Mouse (Mus musculus): ENCODE data around the gene Atg4a-ps. TPM values are rescaled to one million over a fixed set of nuclear protein-coding genes. Genes with fewer than 3 reads are reported as not detected.

The Atg4a-ps gene
- polyA plus RNA-seq, 1 experiment from 2014 or later, result 0.11 TPM

DNA sequence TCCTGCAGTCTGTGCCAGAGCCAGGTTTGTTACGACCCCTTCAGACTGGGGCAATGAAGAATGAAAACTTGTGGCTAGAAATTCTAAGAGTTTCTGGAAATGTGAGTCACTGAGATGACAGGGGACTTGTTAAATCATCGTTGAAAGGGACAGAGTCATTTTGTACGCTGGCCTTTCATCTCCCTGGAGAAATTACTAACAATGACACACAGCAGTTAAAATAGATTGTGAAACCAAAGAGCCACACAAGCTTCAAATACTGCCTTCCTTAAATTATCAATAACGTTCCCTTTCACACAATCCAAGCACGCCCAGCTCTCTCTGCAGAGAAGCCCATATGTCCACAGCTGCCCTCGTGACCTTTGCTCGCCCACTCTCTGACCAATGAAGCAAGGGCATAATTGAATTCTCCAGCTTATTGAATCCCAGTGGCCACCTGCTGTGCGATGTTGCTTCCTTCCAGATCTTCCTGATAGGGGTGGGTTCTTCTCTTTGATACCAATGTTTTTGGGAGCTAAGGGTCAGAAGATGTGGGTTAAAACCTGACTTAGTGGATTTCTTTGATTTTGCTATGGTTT lies 5.6 kb downstream of the Atg4a-ps start:
- Histone ChIP-seq H3K27ac (ENCODE audit: low read depth, low read length) (no peak overlapping the region), H3K4me3 (ENCODE audit: low read depth, low read length) (no peak overlapping the region), H3K4me1 (ENCODE audit: control insufficient read depth, insufficient read depth, low read length) (no peaks in the 10 kb centered on the region), H3K27me3 (replicated peaks; ENCODE audit: control insufficient read depth, insufficient read depth, low read length) (no peaks in the 10 kb centered on the region), H3K36me3 (ENCODE audit: control insufficient read depth, insufficient read depth, low read length) (no peaks in the 10 kb centered on the region), H3K9me3 (replicated peaks; ENCODE audit: control insufficient read depth, low read length) (no peaks in the 10 kb centered on the region), H3K4me2 (ENCODE audit: low read length) (no peak overlapping the region), H3K9ac (ENCODE audit: low read length) (no peak overlapping the region)
- ATAC-seq, result no peak
- 51% methylated on average over 8 of the region's 8 CpGs for WGBS
- no peak for DNase-seq (ENCODE audit: low spot score)

GRCm38 (mm10) chr3:103637641-103638040 lies 8.2 kb downstream of the Atg4a-ps start:
- no peak overlapping the region for H3K4me2 ChIP-seq (ENCODE audit: low read length)
- H3K4me3 ChIP-seq (ENCODE audit: low read depth, low read length), result no peak overlapping the region
- no peaks in the 10 kb centered on the region for H3K36me3 ChIP-seq (ENCODE audit: control insufficient read depth, insufficient read depth, low read length)
- H3K9ac ChIP-seq (ENCODE audit: low read length), result no peak overlapping the region
- no peaks in the 10 kb centered on the region for H3K4me1 ChIP-seq (ENCODE audit: control insufficient read depth, insufficient read depth, low read length)
- H3K27ac ChIP-seq (ENCODE audit: low read depth, low read length), result no peak overlapping the region
- 18% methylated on average over 1 of the region's 1 CpGs for whole genome bisulfite sequencing
- H3K27me3 ChIP-seq (replicated peaks; ENCODE audit: control insufficient read depth, insufficient read depth, low read length), result no peaks in the 10 kb centered on the region
- ATAC-seq, result peak; percentile 34; the same call in 1 of the 2 replicates
- peak; percentile 51 for DNase-seq (ENCODE audit: low spot score)
- H3K9me3 ChIP-seq (replicated peaks; ENCODE audit: control insufficient read depth, low read length), result no peaks in the 10 kb centered on the region

DNA sequence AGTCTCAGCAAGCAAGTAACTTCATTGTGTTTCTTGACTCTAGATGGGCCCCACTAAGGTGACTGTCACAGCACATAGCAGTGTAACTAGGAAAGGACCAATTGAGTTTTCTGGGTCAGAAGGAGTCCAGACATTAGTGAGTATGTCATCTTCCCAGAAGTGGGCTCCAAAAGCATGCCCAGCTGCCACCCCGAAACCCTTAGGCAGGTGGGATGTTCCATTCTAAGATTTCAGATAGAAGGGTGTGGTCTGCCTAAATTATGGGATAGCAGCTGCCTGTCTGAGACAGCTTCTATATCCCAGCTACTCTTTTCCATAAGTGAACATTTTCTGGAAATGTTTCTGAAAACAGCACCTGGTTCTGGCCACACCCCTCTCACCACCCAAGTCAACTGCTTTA lies 11.6 kb downstream of the Atg4a-ps start:
- WGBS, result 100% methylated on average over 1 of the region's 1 CpGs
- H3K9ac ChIP-seq (ENCODE audit: low read length), result no peak overlapping the region
- H3K4me2 ChIP-seq (ENCODE audit: low read length), result no peak overlapping the region
- no peaks in the 10 kb centered on the region for H3K27me3 ChIP-seq (replicated peaks; ENCODE audit: control insufficient read depth, insufficient read depth, low read length)
- no peak overlapping the region for H3K27ac ChIP-seq (ENCODE audit: low read depth, low read length)
- DNase-seq (ENCODE audit: low spot score) (no peak), ATAC-seq (no peak)
- no peaks in the 10 kb centered on the region for H3K4me1 ChIP-seq (ENCODE audit: control insufficient read depth, insufficient read depth, low read length)
- no peak overlapping the region for H3K4me3 ChIP-seq (ENCODE audit: low read depth, low read length)
- H3K9me3 ChIP-seq (replicated peaks; ENCODE audit: control insufficient read depth, low read length), result no peaks in the 10 kb centered on the region
- no peaks in the 10 kb centered on the region for H3K36me3 ChIP-seq (ENCODE audit: control insufficient read depth, insufficient read depth, low read length)

GRCm38 (mm10) chr3:103633831-103634230 lies 12.0 kb downstream of the Atg4a-ps start:
- H3K36me3 ChIP-seq (ENCODE audit: control insufficient read depth, insufficient read depth, low read length), result no peaks in the 10 kb centered on the region
- no peak overlapping the region for H3K9ac ChIP-seq (ENCODE audit: low read length)
- 81% methylated on average over 4 of the region's 4 CpGs for WGBS
- H3K27me3 ChIP-seq (replicated peaks; ENCODE audit: control insufficient read depth, insufficient read depth, low read length), result no peaks in the 10 kb centered on the region
- DNase-seq (ENCODE audit: low spot score) (no peak), ATAC-seq (no peak)
- no peaks in the 10 kb centered on the region for H3K4me1 ChIP-seq (ENCODE audit: control insufficient read depth, insufficient read depth, low read length)
- H3K9me3 ChIP-seq (replicated peaks; ENCODE audit: control insufficient read depth, low read length), result no peaks in the 10 kb centered on the region
- no peak overlapping the region for H3K4me3 ChIP-seq (ENCODE audit: low read depth, low read length)
- no peak overlapping the region for H3K4me2 ChIP-seq (ENCODE audit: low read length)
- H3K27ac ChIP-seq (ENCODE audit: low read depth, low read length), result no peak overlapping the region

GRCm38 (mm10) chr3:103633124-103633523 lies 12.7 kb downstream of the Atg4a-ps start:
- Histone ChIP-seq H3K27me3 (replicated peaks; ENCODE audit: control insufficient read depth, insufficient read depth, low read length) (no peaks in the 10 kb centered on the region), H3K4me1 (ENCODE audit: control insufficient read depth, insufficient read depth, low read length) (no peaks in the 10 kb centered on the region), H3K4me3 (ENCODE audit: low read depth, low read length) (no peak overlapping the region), H3K27ac (ENCODE audit: low read depth, low read length) (no peak overlapping the region), H3K4me2 (ENCODE audit: low read length) (no peak overlapping the region), H3K9ac (ENCODE audit: low read length) (no peak overlapping the region), H3K36me3 (ENCODE audit: control insufficient read depth, insufficient read depth, low read length) (no peaks in the 10 kb centered on the region), H3K9me3 (replicated peaks; ENCODE audit: control insufficient read depth, low read length) (no peaks in the 10 kb centered on the region)
- ATAC-seq (no peak), DNase-seq (ENCODE audit: low spot score) (no peak)
- 79% methylated on average over 7 of the region's 7 CpGs for WGBS

- no peak overlapping the region for H3K9ac ChIP-seq (ENCODE audit: low read length)
- H3K4me2 ChIP-seq (ENCODE audit: low read length), result no peak overlapping the region
- ATAC-seq (no peak), DNase-seq (ENCODE audit: low spot score) (no peak)
- H3K4me1 ChIP-seq (ENCODE audit: control insufficient read depth, insufficient read depth, low read length), result peaks cover 8% of the 10 kb centered on the region
- H3K9me3 ChIP-seq (replicated peaks; ENCODE audit: control insufficient read depth, low read length), result no peaks in the 10 kb centered on the region
- H3K27me3 ChIP-seq (replicated peaks; ENCODE audit: control insufficient read depth, insufficient read depth, low read length), result no peaks in the 10 kb centered on the region
- no peak overlapping the region for H3K27ac ChIP-seq (ENCODE audit: low read depth, low read length)
- no peaks in the 10 kb centered on the region for H3K36me3 ChIP-seq (ENCODE audit: control insufficient read depth, insufficient read depth, low read length)
- WGBS, result 89% methylated on average over 3 of the region's 3 CpGs
- no peak overlapping the region for H3K4me3 ChIP-seq (ENCODE audit: low read depth, low read length)
Measured at GRCm38 (mm10) chr3:103627661-103628060, 18.2 kb downstream of the Atg4a-ps start.

- ATAC-seq, result no peak
- Histone ChIP-seq H3K4me2 (ENCODE audit: low read length) (no peak overlapping the region), H3K36me3 (ENCODE audit: control insufficient read depth, insufficient read depth, low read length) (no peaks in the 10 kb centered on the region), H3K4me3 (ENCODE audit: low read depth, low read length) (no peak overlapping the region), H3K4me1 (ENCODE audit: control insufficient read depth, insufficient read depth, low read length) (peaks cover 8% of the 10 kb centered on the region), H3K27ac (ENCODE audit: low read depth, low read length) (no peak overlapping the region), H3K9me3 (replicated peaks; ENCODE audit: control insufficient read depth, low read length) (no peaks in the 10 kb centered on the region), H3K27me3 (replicated peaks; ENCODE audit: control insufficient read depth, insufficient read depth, low read length) (no peaks in the 10 kb centered on the region), H3K9ac (ENCODE audit: low read length) (no peak overlapping the region)
- DNase-seq (ENCODE audit: low spot score), result no peak
- 92% methylated on average over 4 of the region's 4 CpGs for WGBS
Measured at GRCm38 (mm10) chr3:103626481-103626880, 19.4 kb downstream of the Atg4a-ps start.

DNA sequence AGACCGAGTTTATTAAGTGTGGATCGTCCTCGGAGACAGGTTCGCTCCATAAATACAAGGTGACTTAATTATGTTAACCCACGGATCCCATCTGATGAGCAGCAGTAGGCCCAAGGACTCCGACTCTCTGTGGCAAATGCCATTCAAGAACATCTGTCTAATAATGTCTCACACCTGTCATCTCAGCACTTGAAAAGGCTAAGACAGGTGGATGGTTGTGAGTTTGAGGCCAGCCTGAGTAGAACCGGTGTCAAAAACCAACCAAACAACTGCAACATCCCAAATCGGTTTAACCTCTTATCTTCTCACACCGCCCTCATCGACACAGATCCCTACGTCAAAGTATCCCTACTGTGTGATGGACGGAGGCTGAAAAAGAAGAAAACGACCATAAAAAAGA lies 20.7 kb downstream of the Atg4a-ps start:
- no peak for ATAC-seq
- H3K9me3 ChIP-seq (replicated peaks; ENCODE audit: control insufficient read depth, low read length), result no peaks in the 10 kb centered on the region
- no peak for DNase-seq (ENCODE audit: low spot score)
- H3K36me3 ChIP-seq (ENCODE audit: control insufficient read depth, insufficient read depth, low read length), result no peaks in the 10 kb centered on the region
- no peak overlapping the region for H3K4me2 ChIP-seq (ENCODE audit: low read length)
- no peak overlapping the region for H3K9ac ChIP-seq (ENCODE audit: low read length)
- H3K27me3 ChIP-seq (replicated peaks; ENCODE audit: control insufficient read depth, insufficient read depth, low read length), result no peaks in the 10 kb centered on the region
- no peak overlapping the region for H3K27ac ChIP-seq (ENCODE audit: low read depth, low read length)
- H3K4me1 ChIP-seq (ENCODE audit: control insufficient read depth, insufficient read depth, low read length), result peaks cover 8% of the 10 kb centered on the region
- no peak overlapping the region for H3K4me3 ChIP-seq (ENCODE audit: low read depth, low read length)
- 73% methylated on average over 13 of the region's 13 CpGs for WGBS

GRCm38 (mm10) chr3:103624591-103625051 lies 21.2 kb downstream of the Atg4a-ps start:
- Histone ChIP-seq H3K4me2 (ENCODE audit: low read length) (no peak overlapping the region), H3K9ac (ENCODE audit: low read length) (no peak overlapping the region), H3K27ac (ENCODE audit: low read depth, low read length) (no peak overlapping the region), H3K4me3 (ENCODE audit: low read depth, low read length) (no peak overlapping the region), H3K27me3 (replicated peaks; ENCODE audit: control insufficient read depth, insufficient read depth, low read length) (no peaks in the 10 kb centered on the region), H3K36me3 (ENCODE audit: control insufficient read depth, insufficient read depth, low read length) (no peaks in the 10 kb centered on the region), H3K9me3 (replicated peaks; ENCODE audit: control insufficient read depth, low read length) (no peaks in the 10 kb centered on the region), H3K4me1 (ENCODE audit: control insufficient read depth, insufficient read depth, low read length) (peaks cover 8% of the 10 kb centered on the region)
- DNase-seq (ENCODE audit: low spot score), result peak; percentile 55
- WGBS, result 22% methylated on average over 5 of the region's 5 CpGs
- ATAC-seq, result no peak
